Mouse (Mus musculus): ENCODE data around the gene Iqck. TPM values are rescaled to one million over a fixed set of nuclear protein-coding genes. Genes with fewer than 3 reads are reported as not detected.

Iqck gene
- total RNA-seq, 1 experiment, result 1.8 TPM

GRCm38 (mm10) chr7:118914561-118915165, 59.1 kb downstream of the Iqck start:
- Histone ChIP-seq H3K27ac (ENCODE audit: insufficient read depth, low read depth, low read length, poor library complexity, severe bottlenecking) (no peak overlapping the region), H3K4me1 (ENCODE audit: control insufficient read depth in 2 of 2, insufficient read depth in 2 of 2, low read length in 2 of 2, poor library complexity in 1 of 2) (no peaks in the 10 kb centered on the region), H3K9ac (ENCODE audit: insufficient read depth, low read depth, low read length, poor library complexity, severe bottlenecking) (no peak overlapping the region), H3K36me3 (ENCODE audit: control insufficient read depth, insufficient read depth, low read length, poor library complexity, severe bottlenecking) (no peaks in the 10 kb centered on the region), H3K4me3 (ENCODE audit: insufficient read depth in 1 of 2, low read depth in 1 of 2, low read length in 2 of 2, poor library complexity in 1 of 2, severe bottlenecking in 1 of 2) (no peak overlapping the region), H3K9me3 (ENCODE audit: control insufficient read depth, insufficient read depth, low read depth, low read length) (no peaks in the 10 kb centered on the region)
- DNase-seq (ENCODE audit: low read depth, low spot score), result no peak
- no peak for TF ChIP-seq HCFC1 (IDR thresholded peaks at IDR 0.05; ENCODE audit: borderline replicate concordance, insufficient read depth, low read length)
- no peak for TF ChIP-seq ZC3H11A (IDR thresholded peaks at IDR 0.05; ENCODE audit: borderline replicate concordance, low read depth, low read length)
- TF ChIP-seq ZNF384 (IDR thresholded peaks at IDR 0.05; ENCODE audit: low read depth, low read length), result no peak
- in situ Hi-C loops (cut with MboI; ENCODE audit: low sequenced_read_pairs in 2 of 2, unreplicated experiment in 2 of 2), result no loop called here

GRCm38 (mm10) chr7:118919261-118920006, 63.9 kb downstream of the Iqck start:
- Histone ChIP-seq H3K9me3 (ENCODE audit: control insufficient read depth, insufficient read depth, low read depth, low read length) (no peaks in the 10 kb centered on the region), H3K27ac (ENCODE audit: insufficient read depth, low read depth, low read length, poor library complexity, severe bottlenecking) (no peak overlapping the region), H3K36me3 (ENCODE audit: control insufficient read depth, insufficient read depth, low read length, poor library complexity, severe bottlenecking) (no peaks in the 10 kb centered on the region), H3K4me1 (ENCODE audit: control insufficient read depth in 2 of 2, insufficient read depth in 2 of 2, low read length in 2 of 2, poor library complexity in 1 of 2) (no peaks in the 10 kb centered on the region), H3K4me3 (ENCODE audit: insufficient read depth in 1 of 2, low read depth in 1 of 2, low read length in 2 of 2, poor library complexity in 1 of 2, severe bottlenecking in 1 of 2) (no peak overlapping the region), H3K9ac (ENCODE audit: insufficient read depth, low read depth, low read length, poor library complexity, severe bottlenecking) (no peak overlapping the region)
- in situ Hi-C loops (cut with MboI; ENCODE audit: low sequenced_read_pairs in 2 of 2, unreplicated experiment in 2 of 2), result no loop called here
- DNase-seq (ENCODE audit: low read depth, low spot score), result no peak
- no peak for TF ChIP-seq ZNF384 (IDR thresholded peaks at IDR 0.05; ENCODE audit: low read depth, low read length)
- TF ChIP-seq MAFK (IDR thresholded peaks at IDR 0.05; ENCODE audit: insufficient read depth, low read depth, low read length), result no peak
- TF ChIP-seq ZC3H11A (IDR thresholded peaks at IDR 0.05; ENCODE audit: borderline replicate concordance, low read depth, low read length), result no peak
- no peak for TF ChIP-seq HCFC1 (IDR thresholded peaks at IDR 0.05; ENCODE audit: borderline replicate concordance, insufficient read depth, low read length)
- TF ChIP-seq CHD2 (IDR thresholded peaks at IDR 0.05; ENCODE audit: low read depth, low read length), result no peak

GRCm38 (mm10) chr7:118922441-118923202, 67.1 kb downstream of the Iqck start:
- Histone ChIP-seq H3K9me3 (ENCODE audit: control insufficient read depth, insufficient read depth, low read depth, low read length) (no peaks in the 10 kb centered on the region), H3K36me3 (ENCODE audit: control insufficient read depth, insufficient read depth, low read length, poor library complexity, severe bottlenecking) (no peaks in the 10 kb centered on the region), H3K4me1 (ENCODE audit: control insufficient read depth in 2 of 2, insufficient read depth in 2 of 2, low read length in 2 of 2, poor library complexity in 1 of 2) (no peaks in the 10 kb centered on the region), H3K9ac (ENCODE audit: insufficient read depth, low read depth, low read length, poor library complexity, severe bottlenecking) (no peak overlapping the region), H3K4me3 (ENCODE audit: insufficient read depth in 1 of 2, low read depth in 1 of 2, low read length in 2 of 2, poor library complexity in 1 of 2, severe bottlenecking in 1 of 2) (no peak overlapping the region), H3K27ac (ENCODE audit: insufficient read depth, low read depth, low read length, poor library complexity, severe bottlenecking) (no peak overlapping the region)
- no peak for DNase-seq (ENCODE audit: low read depth, low spot score)
- in situ Hi-C loops (cut with MboI; ENCODE audit: low sequenced_read_pairs in 2 of 2, unreplicated experiment in 2 of 2), result no loop called here
- TF ChIP-seq MAFK (IDR thresholded peaks at IDR 0.05; ENCODE audit: insufficient read depth, low read depth, low read length), result no peak
- no peak for TF ChIP-seq HCFC1 (IDR thresholded peaks at IDR 0.05; ENCODE audit: borderline replicate concordance, insufficient read depth, low read length)

- in situ Hi-C loops (cut with MboI; ENCODE audit: low sequenced_read_pairs in 2 of 2, unreplicated experiment in 2 of 2), result no loop called here
- DNase-seq (ENCODE audit: low read depth, low spot score), result no peak
- no peak overlapping the region for H3K9ac ChIP-seq (ENCODE audit: insufficient read depth, low read depth, low read length, poor library complexity, severe bottlenecking)
- no peaks in the 10 kb centered on the region for H3K9me3 ChIP-seq (ENCODE audit: control insufficient read depth, insufficient read depth, low read depth, low read length)
- no peak for TF ChIP-seq HCFC1 (IDR thresholded peaks at IDR 0.05; ENCODE audit: borderline replicate concordance, insufficient read depth, low read length)
- no peak for TF ChIP-seq MAFK (IDR thresholded peaks at IDR 0.05; ENCODE audit: insufficient read depth, low read depth, low read length)
- no peak for TF ChIP-seq CHD2 (IDR thresholded peaks at IDR 0.05; ENCODE audit: low read depth, low read length)
- TF ChIP-seq ZNF384 (IDR thresholded peaks at IDR 0.05; ENCODE audit: low read depth, low read length), result no peak
- TF ChIP-seq ZC3H11A (IDR thresholded peaks at IDR 0.05; ENCODE audit: borderline replicate concordance, low read depth, low read length), result no peak
- H3K36me3 ChIP-seq (ENCODE audit: control insufficient read depth, insufficient read depth, low read length, poor library complexity, severe bottlenecking), result no peaks in the 10 kb centered on the region
- H3K27ac ChIP-seq (ENCODE audit: insufficient read depth, low read depth, low read length, poor library complexity, severe bottlenecking), result no peak overlapping the region
- no peaks in the 10 kb centered on the region for H3K4me1 ChIP-seq (ENCODE audit: control insufficient read depth in 2 of 2, insufficient read depth in 2 of 2, low read length in 2 of 2, poor library complexity in 1 of 2)
- no peak overlapping the region for H3K4me3 ChIP-seq (ENCODE audit: insufficient read depth in 1 of 2, low read depth in 1 of 2, low read length in 2 of 2, poor library complexity in 1 of 2, severe bottlenecking in 1 of 2)
Observed at GRCm38 (mm10) chr7:118925547-118925946, 70.0 kb downstream of the Iqck start.

Measured in ES-E14 (cell line).